In the genomic region with DNA sequence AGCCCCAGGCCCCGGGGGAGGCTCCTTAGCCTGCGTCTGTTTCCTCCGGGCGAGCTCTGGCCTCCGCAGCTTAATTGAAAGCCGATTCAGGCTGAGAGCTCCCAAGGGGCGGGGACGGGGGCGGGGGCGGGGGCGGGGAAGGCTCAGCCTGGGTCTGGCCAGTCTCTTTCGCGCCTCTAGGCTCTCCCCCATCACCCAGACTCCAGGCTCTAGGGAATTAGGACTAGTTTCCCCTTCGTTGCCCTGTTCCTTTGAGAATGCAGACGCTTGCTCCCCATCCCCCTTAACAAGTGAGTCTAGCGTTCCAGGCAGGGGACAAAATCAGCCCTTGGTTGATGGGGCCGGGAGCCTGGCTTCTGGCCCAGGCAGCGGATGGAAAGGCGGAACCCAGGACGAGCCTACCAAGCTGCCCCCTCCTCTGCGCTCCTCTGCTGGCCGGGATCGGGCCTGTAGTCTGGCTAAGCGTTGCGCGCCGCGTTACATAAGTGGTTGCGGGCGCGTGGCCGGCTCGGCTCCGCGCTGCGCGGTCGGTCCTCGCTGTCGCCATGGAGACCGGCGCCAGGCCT, we compare ENCODE assay signal across 9 mouse cellular contexts. TPM values are rescaled to one million over a fixed set of nuclear protein-coding genes. Genes with fewer than 3 reads are reported as not detected.
DNase-seq lines count a peak whose midpoint lies in the region; ATAC-seq and TF ChIP-seq lines count a peak whose summit lies in the region.
"Had no signal": no experiment of that assay in that cellular context is flagged by ENCODE, and none has a peak within 500 bp of the region (broad histone marks: within the 10 kb centered on the region; RNA-seq: fewer than 3 reads in every experiment).

No protein-coding gene starts in this region.

- H3K9me3 ChIP-seq in liver, embryonic 11.5 days (ENCODE audit: control insufficient read depth, low read length) = no peaks in the 10 kb centered on the region
- no peaks in the 10 kb centered on the region for H3K9me3 ChIP-seq in liver, postnatal 0 days (ENCODE audit: low read length)
- no peaks in the 10 kb centered on the region for H3K9me3 ChIP-seq in intestine, embryonic 16.5 days (ENCODE audit: control insufficient read depth, low read length)

- TF ChIP-seq CTCF in liver, postnatal 0 days (IDR thresholded peaks at IDR 0.05; ENCODE audit: low read depth) = no peak
- no peak for TF ChIP-seq CTCF in heart, adult 2 months (IDR thresholded peaks at IDR 0.05)

- ATAC-seq in liver, embryonic 11.5 days (replicated peaks; ENCODE audit: low FRiP score) = no peak
- ATAC-seq in liver, postnatal 0 days = no peak
- peak; percentile 23; the same call in 1 of the 2 replicates for ATAC-seq in intestine, embryonic 16.5 days
- ATAC-seq: Patski had no signal

- H3K4me3 ChIP-seq in liver, embryonic 11.5 days (ENCODE audit: low read depth, low read length) = no peak overlapping the region
- no peak overlapping the region for H3K4me3 ChIP-seq in liver, postnatal 0 days (ENCODE audit: low read depth, low read length)
- H3K4me3 ChIP-seq in intestine, embryonic 16.5 days (ENCODE audit: low read length) = no peak overlapping the region; the same call in 1 of the 2 replicates
- H3K4me3 ChIP-seq in heart, adult 2 months = no peak overlapping the region

- H3K9ac ChIP-seq in liver, embryonic 11.5 days (ENCODE audit: low read depth, low read length) = no peak overlapping the region
- no peak overlapping the region for H3K9ac ChIP-seq in liver, postnatal 0 days (replicated peaks)
- no peak overlapping the region for H3K9ac ChIP-seq in intestine, embryonic 16.5 days (ENCODE audit: low read depth, low read length)
- H3K9ac ChIP-seq in heart, adult 2 months (ENCODE audit: low read depth, low read length) = no peak overlapping the region

- H3K4me2 ChIP-seq in liver, embryonic 11.5 days = peak overlapping the region; percentile 31
- no peak overlapping the region for H3K4me2 ChIP-seq in liver, postnatal 0 days (ENCODE audit: low read depth, low read length)
- H3K4me2 ChIP-seq in intestine, embryonic 16.5 days (ENCODE audit: low read depth, low read length) = peak overlapping the region; percentile 25; the same call in 1 of the 2 replicates

- 2% methylated on average over 42 of the region's 42 CpGs for WGBS in liver, embryonic 11.5 days
- WGBS in liver, postnatal 0 days (ENCODE audit: insufficient replicate concordance) = 1% methylated on average over 42 of the region's 42 CpGs
- 2% methylated on average over 42 of the region's 42 CpGs for WGBS in intestine, embryonic 16.5 days
- WGBS in heart, adult 2 months = 1% methylated on average over 42 of the region's 42 CpGs

- peaks cover 7% of the 10 kb centered on the region for H3K4me1 ChIP-seq in liver, embryonic 11.5 days (replicated peaks; ENCODE audit: control insufficient read depth, insufficient read depth, low read length)
- 0 out of 2 replicates have a peak, but pooled peaks cover 3% of the 10 kb centered on the region for H3K4me1 ChIP-seq in liver, postnatal 0 days (ENCODE audit: insufficient read depth)
- H3K4me1 ChIP-seq in intestine, embryonic 16.5 days (ENCODE audit: control insufficient read depth, insufficient read depth, low read length) = peaks cover 7% of the 10 kb centered on the region
- no peaks in the 10 kb centered on the region for H3K4me1 ChIP-seq in heart, adult 2 months (ENCODE audit: control insufficient read depth, insufficient read depth, low read length)

- no peak for TF ChIP-seq EP300 in liver, postnatal 0 days (IDR thresholded peaks at IDR 0.05; ENCODE audit: low read depth)
- no peak for TF ChIP-seq EP300 in heart, adult 2 months (IDR thresholded peaks at IDR 0.05; ENCODE audit: insufficient read depth, low read depth, low read length)

- H3K79me2 ChIP-seq in heart, adult 2 months (replicated peaks; ENCODE audit: control insufficient read depth, insufficient read depth, low read length) = no peaks in the 10 kb centered on the region

- peaks cover 78% of the 10 kb centered on the region for H3K27me3 ChIP-seq in liver, embryonic 11.5 days (replicated peaks; ENCODE audit: control insufficient read depth, insufficient read depth, low read length)
- peaks cover 70% of the 10 kb centered on the region for H3K27me3 ChIP-seq in liver, postnatal 0 days (ENCODE audit: insufficient read depth, low read length)
- peaks cover 65% of the 10 kb centered on the region for H3K27me3 ChIP-seq in intestine, embryonic 16.5 days (replicated peaks; ENCODE audit: control insufficient read depth, insufficient read depth, low read length)
- H3K27me3 ChIP-seq in heart, adult 2 months (ENCODE audit: control insufficient read depth, insufficient read depth, low read length) = peaks cover 15% of the 10 kb centered on the region

- TF ChIP-seq POLR2A in heart, adult 2 months (IDR thresholded peaks at IDR 0.05; ENCODE audit: insufficient read depth, low read depth, low read length) = no peak

- intact Hi-C loops in heart, adult 2 months (cut with DNase I) = no loop called here

- H3K36me3 ChIP-seq in liver, embryonic 11.5 days (ENCODE audit: control insufficient read depth, insufficient read depth, low read length) = no peaks in the 10 kb centered on the region
- H3K36me3 ChIP-seq in liver, postnatal 0 days (replicated peaks; ENCODE audit: insufficient read depth, low read length) = no peaks in the 10 kb centered on the region
- H3K36me3 ChIP-seq in intestine, embryonic 16.5 days (ENCODE audit: control insufficient read depth, insufficient read depth, low read length) = no peaks in the 10 kb centered on the region
- no peaks in the 10 kb centered on the region for H3K36me3 ChIP-seq in heart, adult 2 months (ENCODE audit: control insufficient read depth, insufficient read depth, low read length)

- H3K27ac ChIP-seq in liver, embryonic 11.5 days (ENCODE audit: low read depth, low read length) = no peak overlapping the region
- no peak overlapping the region for H3K27ac ChIP-seq in liver, postnatal 0 days (ENCODE audit: low read depth)
- H3K27ac ChIP-seq in intestine, embryonic 16.5 days (ENCODE audit: low read length) = no peak overlapping the region
- H3K27ac ChIP-seq in heart, adult 2 months = no peak overlapping the region

- DNase-seq in liver, embryonic 11.5 days (ENCODE audit: low spot score) = no peak
- DNase-seq in liver, postnatal 0 days = no peak
- peak; percentile 72 for DNase-seq in embryo, embryonic 9.5 days (ENCODE audit: extremely low spot score)
- DNase-seq in neural tube, embryonic 10.5 days (ENCODE audit: extremely low spot score, low spot score) = peak; percentile 46
- DNase-seq in urinary bladder, postnatal 14 days (ENCODE audit: low spot score) = no peak
- DNase-seq in heart, adult 2 months = no peak
- no peak for DNase-seq in kidney, adult 11 months

RNA-seq across cellular contexts. Expression of gene Slc12a5, which starts 10.1 kb away (rescaled TPM):
- 0.55 and 0.70 TPM in 2 replicates for polyA plus RNA-seq in liver, embryonic 11.5 days (2014; fragmentation: Nextera tagmentation; extraction: Ambion mirVana)
- 0.39 and 0.60 TPM in 2 replicates for polyA plus RNA-seq in liver, postnatal 0 days (2015; fragmentation: Nextera tagmentation; extraction: Ambion mirVana)
- 0.23 and 0.32 TPM in 2 replicates for polyA plus RNA-seq in intestine, embryonic 16.5 days (2015; fragmentation: Nextera tagmentation; extraction: Ambion mirVana)
- 1 to 10 TPM; 2.2 to 2.3 TPM for total RNA-seq in heart, adult 2 months (2021)
- 1.5 TPM in 2 replicates for polyA plus RNA-seq in heart, adult 2 months (2012; rRNA removed)

RNA-seq across cellular contexts. Expression of gene Mmp9, which starts 30.1 kb away (rescaled TPM):
- polyA plus RNA-seq in liver, embryonic 11.5 days (2014; fragmentation: Nextera tagmentation; extraction: Ambion mirVana) = 0.66 and 1.9 TPM in 2 replicates
- 15.8 and 17.2 TPM in 2 replicates for polyA plus RNA-seq in liver, postnatal 0 days (2015; fragmentation: Nextera tagmentation; extraction: Ambion mirVana)
- 7.6 and 9.3 TPM in 2 replicates for polyA plus RNA-seq in intestine, embryonic 16.5 days (2015; fragmentation: Nextera tagmentation; extraction: Ambion mirVana)
- total RNA-seq in heart, adult 2 months (2021) = under 1 TPM; 0.93 to 0.99 TPM
- 3.5 and 5.1 TPM in 2 replicates for polyA plus RNA-seq in heart, adult 2 months (2012; rRNA removed)

RNA-seq across cellular contexts. Expression of gene Zfp335, which starts 59.2 kb away (rescaled TPM):
- polyA plus RNA-seq in liver, embryonic 11.5 days (2014; fragmentation: Nextera tagmentation; extraction: Ambion mirVana) = 15.0 TPM in 2 replicates
- 2.1 and 2.5 TPM in 2 replicates for polyA plus RNA-seq in liver, postnatal 0 days (2015; fragmentation: Nextera tagmentation; extraction: Ambion mirVana)
- polyA plus RNA-seq in intestine, embryonic 16.5 days (2015; fragmentation: Nextera tagmentation; extraction: Ambion mirVana) = 9.6 and 10.5 TPM in 2 replicates
- total RNA-seq in heart, adult 2 months (2021) = 1 to 10 TPM; 8.0 to 8.2 TPM
- polyA plus RNA-seq in heart, adult 2 months (2012; rRNA removed) = 14.0 and 14.3 TPM in 2 replicates

Comparison
In these comparisons a context has a peak if more than half of its experiments do, and no peak if none do; other contexts are left out.
1. DNase-seq: peak in embryo, embryonic 9.5 days (single experiment) and neural tube, embryonic 10.5 days (single experiment); none in liver, embryonic 11.5 days (single experiment), liver, postnatal 0 days (single experiment), urinary bladder, postnatal 14 days (single experiment), heart, adult 2 months (0 of 2) and kidney, adult 11 months (single experiment).